Mouse (Mus musculus) sigmoid colon, adult 10 weeks (tissue): ENCODE results near the gene Btbd17. TPM values are rescaled to one million over a fixed set of nuclear protein-coding genes. Genes with fewer than 3 reads are reported as not detected.

Experiments
- polyA plus RNA-seq: library from polyadenylated mRNA; stranded (reverse); fragments of 350-450 nt; fragmentation: Illumina TruSeq; extraction: RNeasy Lipid Tissue Mini Kit (QIAGEN cat#74804); gene quantifications from one replicate; pipeline ENCODE4 v1.2.3, GENCODE M21; 2014; ENCODE audit warnings: low read depth, low replicate concordance

The Btbd17 gene
- polyA plus RNA-seq = not detected

DNA sequence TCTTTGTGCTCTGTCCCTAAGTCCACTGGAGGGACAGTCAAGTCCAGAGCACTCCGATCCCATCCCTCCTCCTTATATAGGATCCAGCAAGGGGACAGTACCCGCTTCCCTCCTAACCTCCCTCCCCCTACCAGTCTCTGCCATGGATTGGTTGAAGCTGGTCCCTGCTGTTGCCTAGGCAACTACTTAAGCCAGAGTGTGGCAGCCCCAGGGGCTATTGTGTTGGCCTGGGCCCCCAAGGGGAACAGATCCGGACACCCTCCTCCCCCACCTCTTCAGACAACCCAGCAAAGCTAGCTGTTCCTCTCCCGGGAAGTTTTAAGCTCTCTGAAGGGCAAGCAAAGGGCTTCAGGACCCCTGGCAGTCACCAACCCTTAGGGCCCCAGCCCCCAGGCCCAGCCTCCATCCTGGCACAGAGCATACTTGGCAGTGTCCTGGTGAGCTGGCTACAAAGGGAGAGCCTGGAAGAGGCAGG, at the start of gene Btbd17:
Gene Btbd17, minus strand, starts transcription at position 98 of the 475 bp plus-strand sequence.

DNA sequence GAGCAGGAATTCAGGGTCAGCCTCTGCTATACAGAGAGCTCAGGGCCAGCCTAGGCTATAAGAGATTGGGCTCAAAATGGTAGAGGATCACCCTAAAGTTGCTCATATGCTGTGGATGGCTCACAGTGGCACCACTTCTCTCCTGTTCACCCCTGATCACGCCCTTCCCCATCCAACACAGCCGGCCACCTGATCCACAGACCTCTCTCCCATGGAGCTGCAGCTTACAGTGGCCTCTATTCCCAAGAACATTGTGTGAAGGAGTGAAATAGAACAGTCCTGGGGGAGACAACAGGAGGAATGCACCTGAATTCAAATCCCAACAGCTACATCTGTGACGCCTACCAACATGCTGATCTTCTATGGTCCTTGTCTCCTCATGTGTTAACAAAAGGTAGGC, 2.9 kb upstream of the Btbd17 start, which contains the start of gene Gpr142:
Gene Gpr142, plus strand, starts transcription at position 301 of the 400 bp plus-strand sequence.

DNA sequence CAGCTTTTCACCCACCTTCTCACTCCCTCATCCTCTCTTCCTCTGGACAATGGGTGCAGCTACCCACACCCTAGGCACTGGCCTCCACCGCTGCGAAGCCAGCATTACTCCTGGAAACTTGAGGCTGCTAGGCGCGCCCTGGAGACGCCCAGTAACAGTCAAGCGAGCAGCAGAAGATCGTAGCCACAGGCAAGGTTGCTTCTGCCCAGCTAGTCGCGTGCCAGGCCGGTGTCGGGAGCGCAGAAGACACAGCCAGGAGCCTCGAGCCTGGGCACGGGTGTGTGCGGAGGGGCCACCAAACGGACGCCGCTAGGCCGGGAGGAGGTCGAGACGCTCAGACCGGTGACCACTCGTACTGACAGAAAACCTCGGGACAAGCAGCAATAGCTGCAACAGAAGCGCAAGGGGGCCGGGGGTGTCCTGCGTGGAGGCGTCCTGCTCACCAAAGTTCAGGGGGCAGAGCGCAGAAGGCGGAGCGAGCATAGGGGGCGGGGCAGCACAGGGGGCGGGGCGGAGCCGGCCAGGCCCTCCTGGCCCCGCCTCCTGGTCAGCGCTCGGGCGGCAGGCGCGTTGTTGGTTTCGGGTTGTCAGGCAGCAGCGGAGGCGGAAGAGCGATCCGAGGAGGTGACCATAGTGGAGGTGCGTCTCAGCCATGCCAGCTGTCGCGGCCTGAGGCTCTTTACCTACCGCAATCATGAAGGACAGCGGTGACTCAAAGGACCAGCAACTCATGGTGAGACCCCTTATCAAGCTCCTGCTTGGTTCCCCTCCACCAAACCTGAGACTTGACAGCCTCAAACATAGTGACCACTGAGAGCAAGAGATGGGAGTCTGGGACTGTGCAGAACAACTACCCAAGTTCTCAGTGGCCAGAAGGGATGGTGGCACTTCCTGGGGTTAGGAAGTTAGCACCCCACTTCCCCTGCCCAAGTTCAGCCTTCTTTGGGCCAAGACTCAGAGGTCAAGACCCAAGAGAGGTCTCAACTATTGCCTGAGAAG, 30.6 kb downstream of the Btbd17 start, which contains the start of gene Kif19a:
Gene Kif19a, plus strand, starts transcription at position 569 of the 999 bp plus-strand sequence.

Other genes with a start within 250 kb of the Btbd17 start
- 172 TPM for gene Rpl38, start 127.4 kb downstream of the Btbd17 start, polyA plus RNA-seq
- gene Ttyh2, start 120.5 kb downstream of the Btbd17 start, polyA plus RNA-seq = 0.82 TPM
- gene Dnaic2, start 68.5 kb downstream of the Btbd17 start, polyA plus RNA-seq = not detected
- not detected for gene Kif19a, start 30.6 kb downstream of the Btbd17 start, polyA plus RNA-seq
- not detected for gene Gpr142, start 3.0 kb upstream of the Btbd17 start, polyA plus RNA-seq
- gene Gprc5c, start 55.2 kb upstream of the Btbd17 start, polyA plus RNA-seq = 0.22 TPM
- 0.76 TPM for gene Cd300a, start 94.1 kb upstream of the Btbd17 start, polyA plus RNA-seq
- 0.73 TPM for gene Cd300lb, start 138.4 kb upstream of the Btbd17 start, polyA plus RNA-seq
- not detected for gene Cd300c, start 173.2 kb upstream of the Btbd17 start, polyA plus RNA-seq
- gene Cd300ld, start 194.0 kb upstream of the Btbd17 start, polyA plus RNA-seq = 2.2 TPM
- gene Cd300c2, start 205.9 kb upstream of the Btbd17 start, polyA plus RNA-seq = 0.82 TPM
- not detected for gene Cd300ld2, start 220.2 kb upstream of the Btbd17 start, polyA plus RNA-seq
- not detected for gene Cd300ld4, start 231.1 kb upstream of the Btbd17 start, polyA plus RNA-seq
- 1.5 TPM for gene Cd300ld5, start 241.8 kb upstream of the Btbd17 start, polyA plus RNA-seq